Mouse (Mus musculus): ENCODE data around the gene Cacng3.
A peak's percentile ranks its signal among the peaks of the same experiment; 100 is the strongest.

The Cacng3 gene

GRCm38 (mm10) chr7:122670442-122670872 is at the start of gene Cacng3:
Gene Cacng3 (plus strand): TSS chr7:122670492.
- DNase-seq (ENCODE audit: low spot score), result no peak

- no peak for DNase-seq (ENCODE audit: low spot score)
Measured at GRCm38 (mm10) chr7:122622125-122622774, 48.0 kb upstream of the Cacng3 start.

DNA sequence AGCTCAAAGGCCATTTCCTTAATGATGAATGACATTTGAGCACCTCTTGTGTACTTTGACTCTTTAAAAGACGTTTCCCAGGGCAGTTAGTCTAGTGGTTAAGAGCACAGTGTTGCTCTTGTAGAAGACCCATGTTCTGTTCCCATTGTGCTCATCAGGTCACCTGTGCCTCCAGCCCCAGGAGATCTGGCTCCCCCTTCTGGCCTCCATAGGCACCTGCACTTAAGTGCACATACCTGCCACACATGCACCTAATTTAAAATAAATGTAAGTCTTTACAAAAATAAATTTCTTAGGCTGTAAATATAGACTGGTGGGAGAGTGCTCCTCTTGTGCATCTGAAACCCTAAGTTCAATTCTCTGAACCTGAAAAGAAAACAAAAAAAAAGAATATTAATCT is 46.5 kb upstream of the Cacng3 start:
- no peak for DNase-seq (ENCODE audit: low spot score)

DNA sequence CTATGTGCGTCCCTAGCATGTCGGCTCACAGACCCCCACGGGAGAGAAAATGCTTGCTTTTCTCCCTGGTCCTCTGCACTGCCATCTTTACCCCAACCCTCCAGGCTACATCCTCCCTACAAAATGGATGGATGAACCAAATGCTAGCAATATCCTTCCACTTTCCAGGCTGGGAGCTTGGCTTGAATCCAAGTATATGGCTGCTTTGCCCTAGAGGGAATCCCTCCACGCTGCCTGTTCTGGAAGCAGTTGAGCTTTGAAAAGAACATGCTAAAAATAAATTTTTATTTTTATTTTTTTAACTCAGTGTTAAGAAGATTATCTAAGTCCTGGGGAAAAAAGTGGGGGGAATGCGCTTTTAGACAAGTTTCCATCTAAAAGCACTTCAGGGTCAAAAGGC is 42.2 kb upstream of the Cacng3 start:
- DNase-seq (ENCODE audit: low spot score), result no peak

DNA sequence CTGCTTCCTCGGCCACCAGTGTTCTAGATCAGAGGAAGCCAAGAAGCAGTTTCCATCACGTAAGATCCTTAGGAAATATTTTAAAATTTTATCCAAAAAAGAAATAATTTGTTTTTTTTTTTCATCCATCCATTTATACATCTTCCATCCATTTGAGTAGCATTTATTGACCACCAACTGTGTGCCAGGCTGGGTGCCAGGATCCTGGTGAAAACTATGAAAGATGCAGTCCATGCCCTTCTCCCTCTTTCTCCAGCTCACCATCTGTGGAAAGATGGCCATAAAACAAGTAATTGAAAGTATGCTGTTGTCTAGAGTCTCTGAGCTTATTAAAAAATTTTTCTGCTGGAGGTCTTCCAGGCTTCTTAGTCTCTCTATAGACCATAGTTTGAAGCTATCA is 39.9 kb upstream of the Cacng3 start:
- DNase-seq (ENCODE audit: low spot score), result no peak

DNA sequence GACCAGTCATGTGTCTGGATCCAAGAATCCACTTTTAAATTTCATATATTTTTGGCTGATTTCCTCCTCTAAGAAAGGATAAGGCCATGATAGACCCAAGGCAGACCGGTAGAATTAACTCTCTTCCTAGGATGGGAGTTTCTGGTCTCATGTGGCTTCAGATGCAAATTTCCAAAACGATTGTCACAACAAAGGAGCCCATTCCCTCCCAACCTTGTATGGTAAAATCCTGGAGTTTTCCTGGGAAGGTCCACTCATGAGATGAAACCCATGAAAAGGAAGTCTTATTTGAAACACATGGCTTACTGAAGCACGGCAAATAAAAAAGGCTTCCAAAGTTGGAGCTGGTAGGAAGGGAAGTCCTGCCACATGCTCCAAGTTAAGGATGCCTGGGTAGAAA is 39.1 kb upstream of the Cacng3 start:
- DNase-seq (ENCODE audit: low spot score), result no peak

- DNase-seq (ENCODE audit: low spot score), result no peak
Measured at GRCm38 (mm10) chr7:122632946-122633345, 37.3 kb upstream of the Cacng3 start.

- DNase-seq (ENCODE audit: low spot score), result no peak
Measured at GRCm38 (mm10) chr7:122633463-122633862, 36.8 kb upstream of the Cacng3 start.

GRCm38 (mm10) chr7:122643676-122644075 is 26.6 kb upstream of the Cacng3 start:
- DNase-seq (ENCODE audit: low spot score), result no peak

DNA sequence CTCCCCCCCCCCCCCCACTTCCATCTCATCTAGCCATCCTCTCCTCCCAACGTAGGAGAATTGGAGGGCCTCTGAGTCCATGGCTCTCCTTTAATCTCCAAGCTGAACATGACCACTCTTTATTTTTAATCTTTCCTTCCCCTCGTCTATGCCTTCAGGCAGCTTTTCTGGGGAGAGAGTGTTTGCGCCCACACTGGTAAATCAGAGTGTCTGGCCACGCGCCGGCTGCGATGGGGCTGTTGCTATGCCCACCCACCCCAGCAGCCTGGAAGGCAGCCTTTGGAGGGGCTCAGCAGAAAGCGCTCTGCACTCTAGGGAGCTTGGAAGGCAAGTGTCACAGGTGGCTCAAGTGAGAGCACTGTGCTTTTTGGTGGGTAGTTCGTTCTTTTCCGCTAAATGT is 21.0 kb upstream of the Cacng3 start:
- no peak for DNase-seq (ENCODE audit: low spot score)

DNA sequence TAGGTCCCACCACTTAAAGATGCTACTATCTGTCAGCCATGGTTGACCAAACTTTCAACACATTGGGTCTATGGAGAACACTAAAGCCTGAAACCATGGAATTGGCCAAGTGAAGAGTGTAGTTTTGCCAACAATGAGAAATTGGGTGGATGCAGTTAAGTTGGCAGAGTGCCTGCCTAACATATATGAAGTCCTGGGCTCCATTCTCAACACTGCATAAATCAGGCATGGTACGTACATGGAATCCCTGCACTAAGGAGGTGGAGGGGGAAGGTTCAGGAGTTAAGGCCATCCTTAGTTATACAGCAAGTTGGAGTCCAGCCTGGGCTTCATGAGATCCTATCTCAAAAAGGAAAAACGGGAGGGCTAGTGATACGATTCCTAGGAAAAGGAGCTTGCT is 17.8 kb upstream of the Cacng3 start:
- DNase-seq (ENCODE audit: low spot score), result no peak

GRCm38 (mm10) chr7:122656671-122657070 is 13.6 kb upstream of the Cacng3 start:
- no peak for DNase-seq (ENCODE audit: low spot score)

DNA sequence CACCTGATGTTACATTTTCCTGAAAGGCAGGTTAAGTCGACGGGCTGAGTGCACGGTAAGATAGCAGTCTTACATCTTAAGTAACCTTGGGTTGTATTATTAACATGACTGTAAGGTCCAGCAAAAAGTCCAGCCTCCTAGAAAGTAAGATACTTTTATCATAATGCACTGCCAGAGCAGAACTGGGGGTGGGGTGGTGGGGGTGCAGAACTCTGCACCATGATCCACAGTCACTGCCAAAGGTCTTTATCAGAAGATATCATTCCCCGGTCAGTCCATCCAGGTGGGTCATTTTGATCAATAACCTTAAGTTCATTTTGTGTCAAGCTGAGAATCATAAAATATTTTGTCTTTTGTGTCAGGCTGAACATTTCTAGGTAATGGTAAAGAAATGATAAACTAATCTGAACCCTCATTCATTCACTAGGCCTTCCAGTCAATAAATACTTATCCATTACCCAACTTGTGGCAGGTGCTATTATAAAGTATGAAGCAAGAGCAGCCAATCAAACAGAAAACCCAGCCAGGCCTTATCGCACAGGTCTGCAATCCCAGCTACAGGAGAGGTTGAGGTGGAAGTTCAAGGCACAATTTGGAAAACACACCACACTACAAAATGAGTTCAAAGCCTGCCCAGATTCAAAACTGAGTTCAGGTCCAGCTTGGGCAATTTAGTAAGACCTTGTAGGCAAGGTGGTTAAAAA is 12.7 kb upstream of the Cacng3 start:
- DNase-seq (ENCODE audit: low spot score), result no peak

- DNase-seq (ENCODE audit: low spot score), result no peak
Measured at GRCm38 (mm10) chr7:122665311-122666049, 4.8 kb upstream of the Cacng3 start.

DNA sequence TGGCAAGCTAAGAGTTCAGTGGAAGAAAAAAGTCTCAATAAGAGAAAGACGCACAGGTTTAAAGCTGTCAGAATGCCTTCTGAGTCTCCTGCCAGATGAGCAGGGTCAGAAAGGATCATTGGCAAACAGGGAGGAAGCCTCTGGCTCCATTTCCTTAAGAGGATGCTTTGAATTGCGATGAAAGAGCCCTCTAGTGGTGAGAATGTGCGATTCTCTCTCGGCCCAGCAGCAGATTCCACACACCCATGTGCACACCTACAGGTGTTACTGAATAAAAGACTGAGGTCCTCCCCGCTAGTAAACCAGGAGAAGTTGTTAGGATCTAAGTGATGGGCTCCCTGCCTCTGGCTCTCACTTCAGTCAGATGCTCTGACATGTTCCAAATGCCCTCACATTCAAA is 2.4 kb upstream of the Cacng3 start:
- peak; percentile 41 for DNase-seq (ENCODE audit: low spot score)

GRCm38 (mm10) chr7:122670873-122671641 is 765 bp downstream of the Cacng3 start:
- DNase-seq (ENCODE audit: low spot score), result peak; percentile 97

- no peak for DNase-seq (ENCODE audit: low spot score)
Measured at GRCm38 (mm10) chr7:122672981-122673380, 2.7 kb downstream of the Cacng3 start.

GRCm38 (mm10) chr7:122675207-122675606 is 4.9 kb downstream of the Cacng3 start:
- no peak for DNase-seq (ENCODE audit: low spot score)

DNA sequence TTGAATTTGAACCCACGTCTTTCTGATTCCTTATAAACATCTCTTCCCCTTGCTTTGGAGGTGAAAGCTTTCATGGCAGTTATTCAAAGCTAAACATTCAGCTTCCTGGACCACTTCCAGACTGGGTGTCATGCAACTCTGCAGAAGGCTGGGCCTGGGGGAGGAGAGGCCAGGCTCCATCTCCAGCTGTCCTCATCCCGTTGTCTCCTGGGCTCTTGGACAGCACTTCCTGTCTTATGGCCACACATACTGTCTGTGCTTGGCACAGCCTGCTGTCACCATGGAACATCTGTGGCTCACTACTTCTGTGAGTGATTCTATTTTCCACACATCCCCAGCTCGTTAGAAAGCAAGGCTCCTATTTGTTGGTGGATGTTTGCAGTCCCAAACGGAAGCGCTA is 31.5 kb downstream of the Cacng3 start:
- DNase-seq (ENCODE audit: low spot score), result no peak

DNA sequence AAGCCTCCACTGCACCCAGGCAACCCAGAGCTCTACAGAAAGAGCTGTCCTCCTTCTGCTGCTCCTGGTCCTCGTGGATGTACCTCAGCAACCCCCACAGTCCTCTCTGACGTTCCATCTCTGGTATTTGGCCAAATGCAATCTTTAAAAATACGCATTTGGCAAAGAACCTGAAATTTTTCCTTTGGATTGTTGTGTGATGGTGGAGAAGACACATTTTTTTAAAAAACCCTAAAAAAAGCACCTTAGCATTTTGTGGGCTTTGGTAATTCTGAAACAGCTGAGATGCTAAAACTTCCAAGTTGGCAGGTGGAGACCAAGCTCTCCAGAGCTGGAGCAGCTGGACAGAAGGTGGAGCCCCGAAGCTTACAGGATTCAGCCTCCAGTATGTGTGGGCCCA is 32.2 kb downstream of the Cacng3 start:
- no peak for DNase-seq (ENCODE audit: low spot score)

DNA sequence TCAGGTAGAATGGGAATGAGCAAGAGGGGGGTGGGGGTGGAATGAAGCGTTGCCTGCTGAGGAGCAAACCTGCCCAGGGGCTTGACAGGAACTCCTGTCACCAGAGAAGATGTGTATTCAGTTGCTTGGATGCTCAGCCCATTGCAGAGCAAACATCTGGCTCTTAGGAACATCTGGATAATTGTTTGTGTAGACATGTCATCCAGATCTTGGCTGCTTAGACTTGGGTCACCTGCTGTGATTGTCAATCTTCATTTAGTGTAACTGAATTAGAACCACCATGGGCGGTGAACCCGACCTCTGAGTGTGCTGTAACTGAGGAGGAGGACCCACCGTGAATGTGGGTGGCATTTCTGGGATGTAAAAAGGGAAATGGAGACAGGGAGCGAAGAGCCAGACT is 36.4 kb downstream of the Cacng3 start:
- DNase-seq (ENCODE audit: low spot score), result no peak

GRCm38 (mm10) chr7:122716299-122716698 is 46.0 kb downstream of the Cacng3 start:
- no peak for DNase-seq (ENCODE audit: low spot score)
